Comparison of ENCODE assay signal across 22 mouse cellular contexts in genomic region chr9:117297662-117298531, GRCm38 (mm10).
DNase-seq lines count a peak whose midpoint lies in the region; ATAC-seq lines count a peak whose summit lies in the region.
"Had no signal": no experiment of that assay in that cellular context is flagged by ENCODE, and none has a peak within 500 bp of the region (broad histone marks: within the 10 kb centered on the region; RNA-seq: fewer than 3 reads in every experiment).

No protein-coding gene starts in this region.

- no peak overlapping the region for H3K27ac ChIP-seq in heart, embryonic 11.5 days (ENCODE audit: low read depth, low read length)
- H3K27ac ChIP-seq in neural tube, embryonic 13.5 days (replicated peaks): peak overlapping the region; percentile 13; the same call in 1 of the 2 replicates
- H3K27ac ChIP-seq: forebrain, embryonic 12.5 days; midbrain, embryonic 12.5 days; stomach, embryonic 15.5 days had no signal

- no peak overlapping the region for H3K4me3 ChIP-seq in heart, embryonic 11.5 days (ENCODE audit: low read depth, low read length)
- H3K4me3 ChIP-seq in neural tube, embryonic 13.5 days: no peak overlapping the region
- H3K4me3 ChIP-seq: forebrain, embryonic 12.5 days; midbrain, embryonic 12.5 days; myocyte; stomach, embryonic 15.5 days had no signal

- no peaks in the 10 kb centered on the region for H3K36me3 ChIP-seq in heart, embryonic 11.5 days (ENCODE audit: control insufficient read depth, insufficient read depth, low read length)
- no peaks in the 10 kb centered on the region for H3K36me3 ChIP-seq in neural tube, embryonic 13.5 days
- H3K36me3 ChIP-seq: forebrain, embryonic 12.5 days; midbrain, embryonic 12.5 days; stomach, embryonic 15.5 days had no signal

- H3K27me3 ChIP-seq in heart, embryonic 11.5 days (ENCODE audit: control insufficient read depth, insufficient read depth, low read length): no peaks in the 10 kb centered on the region
- H3K27me3 ChIP-seq in neural tube, embryonic 13.5 days: no peaks in the 10 kb centered on the region
- H3K27me3 ChIP-seq: stomach, embryonic 15.5 days had no signal

- 47% methylated on average over 15 of the region's 15 CpGs for WGBS in heart, embryonic 11.5 days (ENCODE audit: insufficient replicate concordance)
- WGBS in neural tube, embryonic 13.5 days: 49% methylated on average over 15 of the region's 15 CpGs

- H3K9ac ChIP-seq in heart, embryonic 11.5 days (ENCODE audit: low read depth, low read length): no peak overlapping the region
- no peak overlapping the region for H3K9ac ChIP-seq in neural tube, embryonic 13.5 days
- H3K9ac ChIP-seq: forebrain, embryonic 12.5 days; lung, embryonic 14.5 days; midbrain, embryonic 12.5 days; stomach, embryonic 15.5 days had no signal

- no peaks in the 10 kb centered on the region for H3K9me3 ChIP-seq in heart, embryonic 11.5 days (replicated peaks; ENCODE audit: control insufficient read depth, low read length)
- H3K9me3 ChIP-seq in neural tube, embryonic 13.5 days: no peaks in the 10 kb centered on the region
- H3K9me3 ChIP-seq: forebrain, embryonic 12.5 days; midbrain, embryonic 12.5 days; stomach, embryonic 15.5 days had no signal

- peak; percentile 30 for DNase-seq in heart, adult 11 months
- no peak for DNase-seq in neural tube, embryonic 10.5 days (ENCODE audit: extremely low spot score, low spot score)
- peak; percentile 39 for DNase-seq in lung, postnatal 10 days
- no peak for DNase-seq in gastrocnemius, adult 18-20 months (ENCODE audit: low spot score)
- DNase-seq in urinary bladder, postnatal 14 days (ENCODE audit: low spot score): no peak
- no peak for DNase-seq in spleen, adult 18-20 months
- DNase-seq: adrenal gland, adult 2 months; cerebellum, adult 9-10 months; gastrocnemius, postnatal 36 days; lung, embryonic 14.5 days; right cerebral cortex, postnatal 14 days; thymus, adult 2 months had no signal

- H3K4me2 ChIP-seq in heart, embryonic 11.5 days: no peak overlapping the region
- no peak overlapping the region for H3K4me2 ChIP-seq in neural tube, embryonic 13.5 days
- H3K4me2 ChIP-seq: forebrain, embryonic 12.5 days; liver, embryonic 11.5 days; lung, embryonic 14.5 days; midbrain, embryonic 12.5 days; stomach, embryonic 15.5 days had no signal

- no peak for ATAC-seq in heart, embryonic 11.5 days (replicated peaks; ENCODE audit: insufficient number of reproducible peaks, low FRiP score, low TSS enrichment)
- no peak for ATAC-seq in neural tube, embryonic 13.5 days (ENCODE audit: low read depth)
- ATAC-seq: CD4-positive, CD25-positive, alpha-beta regulatory T cell, adult 4 months; hindbrain, embryonic 16.5 days; intestine, postnatal 0 days had no signal

- no peaks in the 10 kb centered on the region for H3K4me1 ChIP-seq in heart, embryonic 11.5 days (ENCODE audit: control insufficient read depth, insufficient read depth, low read length)
- H3K4me1 ChIP-seq in neural tube, embryonic 13.5 days (replicated peaks): peaks cover 3% of the 10 kb centered on the region; the same call in 1 of the 2 replicates
- H3K4me1 ChIP-seq: stomach, embryonic 15.5 days had no signal

Comparison
In these comparisons a context has a peak if more than half of its experiments do, and no peak if none do; other contexts are left out.
1. DNase-seq: peak in heart, adult 11 months (single experiment) and lung, postnatal 10 days (single experiment); none in neural tube, embryonic 10.5 days (single experiment), gastrocnemius, adult 18-20 months (single experiment), urinary bladder, postnatal 14 days (single experiment) and spleen, adult 18-20 months (0 of 2).